Mouse (Mus musculus): Measurements from ENCODE around the gene Wiz. TPM values are rescaled to one million over a fixed set of nuclear protein-coding genes. Genes with fewer than 3 reads are reported as not detected.

Gene Wiz
- total RNA-seq, 1 experiment from 2014 or later, result 15.7 TPM

DNA sequence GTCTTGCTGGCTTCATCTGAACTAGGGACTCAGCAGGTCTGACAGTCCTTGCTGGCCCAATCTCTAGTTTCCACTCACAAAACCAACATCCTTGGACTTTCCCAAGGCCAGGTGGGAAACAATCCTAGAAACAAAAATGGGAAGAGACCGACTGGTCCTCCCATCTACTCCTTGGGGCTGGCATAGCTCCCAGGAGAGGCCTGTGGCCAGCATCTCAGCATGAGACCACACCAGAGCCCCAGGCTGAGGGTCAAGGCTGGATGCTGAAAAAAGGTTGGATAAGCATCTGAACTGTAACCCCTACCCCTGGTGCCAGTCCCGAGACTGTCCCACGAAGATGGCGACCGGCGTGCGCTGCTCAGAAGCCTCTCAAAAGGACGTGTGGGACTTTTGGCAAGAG lies 76.4 kb downstream of the Wiz start:
- no peak for ATAC-seq (replicated peaks; ENCODE audit: low read depth, poor library complexity, severe bottlenecking)

DNA sequence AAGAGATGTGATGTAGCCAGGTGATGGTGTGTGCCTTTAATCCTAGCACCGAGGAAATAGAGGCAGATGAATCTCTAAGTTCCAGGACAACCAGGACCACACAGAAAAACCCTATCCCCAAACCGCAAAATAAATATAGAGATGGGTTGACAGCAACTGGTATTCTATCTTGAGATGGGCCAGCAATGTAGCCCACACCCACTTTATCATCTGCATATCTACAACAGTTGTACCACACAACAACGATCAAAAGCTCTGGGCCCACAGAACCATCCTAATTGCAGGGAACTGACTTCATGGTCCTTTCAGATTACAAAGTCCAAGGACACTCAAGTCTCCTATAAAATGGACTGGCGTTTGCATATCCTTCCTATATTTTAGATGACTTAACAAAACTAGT lies 81.3 kb downstream of the Wiz start:
- ATAC-seq (replicated peaks; ENCODE audit: low read depth, poor library complexity, severe bottlenecking), result no peak

Other genes starting within 250 kb of the Wiz start
- gene Notch3, start 222.6 kb downstream of the Wiz start, total RNA-seq (2017), result 0.05 and 0.18 TPM in 2 replicates
- not detected in 2 replicates for gene Ephx3, start 199.9 kb downstream of the Wiz start, total RNA-seq (2017)
- gene Brd4, start 104.7 kb downstream of the Wiz start, total RNA-seq (2017), result 22.5 and 58.5 TPM in 2 replicates
- gene Akap8, start 68.2 kb downstream of the Wiz start, total RNA-seq (2017), result 146 and 161 TPM in 2 replicates
- 87.8 and 101 TPM in 2 replicates for gene Akap8l, start 38.8 kb downstream of the Wiz start, total RNA-seq (2017)
- 29.6 and 34.9 TPM in 2 replicates for gene Rasal3, start 14.1 kb upstream of the Wiz start, total RNA-seq (2017)
- gene Pglyrp2, start 34.7 kb upstream of the Wiz start, total RNA-seq (2017), result 4.5 and 7.1 TPM in 2 replicates
- 0.73 and 4.2 TPM in 2 replicates for gene Cyp4f39, start 63.3 kb upstream of the Wiz start, total RNA-seq (2017)
- gene Cyp4f17, start 116.6 kb upstream of the Wiz start, total RNA-seq (2017), result 0.50 and 2.0 TPM in 2 replicates
- 9.6 and 11.6 TPM in 2 replicates for gene Cyp4f16, start 147.1 kb upstream of the Wiz start, total RNA-seq (2017)
- gene Cyp4f37, start 231.9 kb upstream of the Wiz start, total RNA-seq (2017), result not detected in 2 replicates

Data from common myeloid progenitor, adult 5-6 weeks (primary cell).